Mouse (Mus musculus): ENCODE measurements around the gene Stk11. TPM values are rescaled to one million over a fixed set of nuclear protein-coding genes. Genes with fewer than 3 reads are reported as not detected.
"Not testable (repeated sequence)": the region's sequence is repeated elsewhere in the genome, so short reads cannot be mapped to it uniquely, and the experiment has no call there.

The Stk11 gene
- polyA plus RNA-seq, 1 experiment from 2014 or later, result 10.0 TPM

GRCm38 (mm10) chr10:80160455-80161371, 45.1 kb downstream of the Stk11 start:
- Histone ChIP-seq H3K27ac (peak overlapping the region; percentile 98), H3K4me3 (peak overlapping the region; percentile 47), H3K4me2 (peak overlapping the region; percentile 69), H3K4me1 (replicated peaks) (peaks cover 94% of the 10 kb centered on the region), H3K9me3 (replicated peaks) (no peaks in the 10 kb centered on the region), H3K36me3 (peaks cover 18% of the 10 kb centered on the region), H3K9ac (peak overlapping the region; percentile 60), H3K27me3 (no peaks in the 10 kb centered on the region)
- 2% methylated on average over 33 of the region's 33 CpGs for WGBS
- no peak for ATAC-seq (replicated peaks; ENCODE audit: insufficient number of reproducible peaks, insufficient read depth, low FRiP score, low read depth)

GRCm38 (mm10) chr10:80161522-80162242, 46.1 kb downstream of the Stk11 start:
- WGBS, result 8% methylated on average over 7 of the region's 7 CpGs
- no peak; the same call in 1 of the 2 replicates for ATAC-seq (replicated peaks; ENCODE audit: insufficient number of reproducible peaks, insufficient read depth, low FRiP score, low read depth)

GRCm38 (mm10) chr10:80162243-80162608, 46.6 kb downstream of the Stk11 start:
- 0 out of 2 replicates have a peak, but pooled peaks cover 3% of the 10 kb centered on the region for H3K36me3 ChIP-seq
- ATAC-seq (replicated peaks; ENCODE audit: insufficient number of reproducible peaks, insufficient read depth, low FRiP score, low read depth), result no peak
- H3K4me3 ChIP-seq, result 0 out of 2 replicates have a peak overlapping the region, but pooled peaks have one; percentile 47
- peaks cover 92% of the 10 kb centered on the region for H3K4me1 ChIP-seq (replicated peaks)
- no peak overlapping the region for H3K4me2 ChIP-seq
- no peaks in the 10 kb centered on the region for H3K27me3 ChIP-seq
- H3K27ac ChIP-seq, result peak overlapping the region; percentile 98
- no peak overlapping the region for H3K9ac ChIP-seq
- 77% methylated on average over 3 of the region's 3 CpGs for WGBS
- no peaks in the 10 kb centered on the region for H3K9me3 ChIP-seq (replicated peaks)

More at GRCm38 (mm10) chr10:80161522-80162242, 46.1 kb downstream of the Stk11 start:
- Histone ChIP-seq H3K4me2 (peak overlapping the region; percentile 69), H3K27me3 (no peaks in the 10 kb centered on the region), H3K9ac (peak overlapping the region; percentile 60; the same call in 1 of the 2 replicates), H3K27ac (peak overlapping the region; percentile 98), H3K36me3 (peaks cover 8% of the 10 kb centered on the region), H3K4me3 (peak overlapping the region; percentile 47), H3K9me3 (replicated peaks) (no peaks in the 10 kb centered on the region), H3K4me1 (replicated peaks) (peaks cover 92% of the 10 kb centered on the region)

GRCm38 (mm10) chr10:80162716-80163299, 47.2 kb downstream of the Stk11 start:
- peaks cover 87% of the 10 kb centered on the region for H3K4me1 ChIP-seq (replicated peaks)
- H3K36me3 ChIP-seq, result no peaks in the 10 kb centered on the region
- no peaks in the 10 kb centered on the region for H3K9me3 ChIP-seq (replicated peaks)
- H3K4me3 ChIP-seq, result no peak overlapping the region
- no peak for ATAC-seq (replicated peaks; ENCODE audit: insufficient number of reproducible peaks, insufficient read depth, low FRiP score, low read depth)
- H3K27ac ChIP-seq, result peak overlapping the region; percentile 98; the same call in 1 of the 2 replicates
- H3K27me3 ChIP-seq, result no peaks in the 10 kb centered on the region
- no peak overlapping the region for H3K9ac ChIP-seq
- 73% methylated on average over 6 of the region's 6 CpGs for WGBS
- H3K4me2 ChIP-seq, result no peak overlapping the region

- peak overlapping the region; percentile 91 for H3K4me2 ChIP-seq
Observed at GRCm38 (mm10) chr10:80163721-80164120, 48.1 kb downstream of the Stk11 start.

GRCm38 (mm10) chr10:80164161-80164997, 48.8 kb downstream of the Stk11 start:
- H3K4me2 ChIP-seq, result peak overlapping the region; percentile 91
- ATAC-seq (replicated peaks; ENCODE audit: insufficient number of reproducible peaks, insufficient read depth, low FRiP score, low read depth), result no peak
- peak overlapping the region; percentile 57 for H3K9ac ChIP-seq
- H3K9me3 ChIP-seq (replicated peaks), result no peaks in the 10 kb centered on the region
- WGBS, result 8% methylated on average over 44 of the region's 44 CpGs
- H3K27me3 ChIP-seq, result no peaks in the 10 kb centered on the region
- H3K27ac ChIP-seq, result peak overlapping the region; percentile 73
- peak overlapping the region; percentile 50 for H3K4me3 ChIP-seq
- peaks cover 81% of the 10 kb centered on the region for H3K4me1 ChIP-seq (replicated peaks)
- H3K36me3 ChIP-seq, result no peaks in the 10 kb centered on the region

More at GRCm38 (mm10) chr10:80163721-80164120, 48.1 kb downstream of the Stk11 start:
- Histone ChIP-seq H3K9me3 (replicated peaks) (no peaks in the 10 kb centered on the region), H3K27ac (peak overlapping the region; percentile 32; the same call in 1 of the 2 replicates), H3K27me3 (no peaks in the 10 kb centered on the region), H3K4me1 (replicated peaks) (peaks cover 81% of the 10 kb centered on the region), H3K9ac (no peak overlapping the region; the same call in 1 of the 2 replicates), H3K4me3 (no peak overlapping the region), H3K36me3 (no peaks in the 10 kb centered on the region)
- ATAC-seq (replicated peaks; ENCODE audit: insufficient number of reproducible peaks, insufficient read depth, low FRiP score, low read depth), result no peak
- WGBS, result 40% methylated on average over 8 of the region's 8 CpGs

- peak overlapping the region; percentile 91 for H3K4me2 ChIP-seq
- peaks cover 3% of the 10 kb centered on the region for H3K36me3 ChIP-seq
- ATAC-seq (replicated peaks; ENCODE audit: insufficient number of reproducible peaks, insufficient read depth, low FRiP score, low read depth), result peak; percentile 25
- under 1% methylated on average over 17 of the region's 17 CpGs for WGBS
- H3K27ac ChIP-seq, result peak overlapping the region; percentile 99
- H3K4me1 ChIP-seq (replicated peaks), result peaks cover 83% of the 10 kb centered on the region
- peak overlapping the region; percentile 50 for H3K4me3 ChIP-seq
- H3K9ac ChIP-seq, result peak overlapping the region; percentile 57
- no peaks in the 10 kb centered on the region for H3K27me3 ChIP-seq
- no peaks in the 10 kb centered on the region for H3K9me3 ChIP-seq (replicated peaks)
Observed at GRCm38 (mm10) chr10:80164998-80165344, 49.4 kb downstream of the Stk11 start.

- H3K4me1 ChIP-seq (replicated peaks), result peaks cover 79% of the 10 kb centered on the region
- ATAC-seq (replicated peaks; ENCODE audit: insufficient number of reproducible peaks, insufficient read depth, low FRiP score, low read depth), result no peak
Observed at GRCm38 (mm10) chr10:80165392-80166128, 50.0 kb downstream of the Stk11 start, which contains the start of gene Cirbp. Gene Cirbp (plus strand): TSS chr10:80165985.

GRCm38 (mm10) chr10:80166136-80166535, 50.5 kb downstream of the Stk11 start:
- not testable (repeated sequence) for H3K4me3 ChIP-seq
- peak overlapping the region; percentile 99 for H3K27ac ChIP-seq
- WGBS, result 77% methylated on average over 4 of the region's 4 CpGs

More at GRCm38 (mm10) chr10:80165392-80166128, 50.0 kb downstream of the Stk11 start, which contains the start of gene Cirbp:
- Histone ChIP-seq H3K9me3 (replicated peaks) (no peaks in the 10 kb centered on the region), H3K9ac (peak within 1 kb of the TSS; percentile 57), H3K36me3 (peaks cover 9% of the 10 kb centered on the region), H3K4me3 (peak within 1 kb of the TSS; percentile 50), H3K27me3 (no peaks in the 10 kb centered on the region), H3K27ac (peak within 1 kb of the TSS; percentile 99), H3K4me2 (peak within 1 kb of the TSS; percentile 91)
- 14% methylated on average over 20 of the region's 20 CpGs for WGBS

More at GRCm38 (mm10) chr10:80166136-80166535, 50.5 kb downstream of the Stk11 start:
- Histone ChIP-seq H3K4me2 (peak overlapping the region; percentile 91), H3K4me1 (replicated peaks) (peaks cover 73% of the 10 kb centered on the region), H3K36me3 (peaks cover 14% of the 10 kb centered on the region), H3K9ac (peak overlapping the region; percentile 40; the same call in 1 of the 2 replicates)
- not testable (repeated sequence) for H3K9me3 ChIP-seq (replicated peaks); H3K27me3 ChIP-seq; ATAC-seq (replicated peaks; ENCODE audit: insufficient number of reproducible peaks, insufficient read depth, low FRiP score, low read depth)
